Mouse (Mus musculus) layer of hippocampus, postnatal 10 days (tissue): ENCODE measurements at regions not wholly inside any gene's neighbourhood (a gene's known extent, or its start where the extent isn't known, plus 50 kb on each side); places are given as distances from the start of the nearest gene placed in this dataset.
"Not testable (repeated sequence)": the region's sequence is repeated elsewhere in the genome, so short reads cannot be mapped to it uniquely, and the experiment has no call there.

ENCODE experiments used
- DNase-seq, 2 experiments: peaks; one replicate each; pipeline ENCODE4 v3.0.0; 2021; ENCODE audit warnings: low spot score in 2 of 2

- no peak for DNase-seq
Observed at GRCm38 (mm10) chr16:29742497-29743230, 163.5 kb downstream of the Opa1 start.

GRCm38 (mm10) chr16:29745486-29745885 is 166.4 kb downstream of the Opa1 start:
- DNase-seq = no peak

- DNase-seq = no peak
Observed at GRCm38 (mm10) chr16:29746245-29746644, 167.1 kb downstream of the Opa1 start.

GRCm38 (mm10) chr16:29749167-29749566 is 170.0 kb downstream of the Opa1 start:
- DNase-seq = no peak

GRCm38 (mm10) chr16:29754579-29755199 is 175.6 kb downstream of the Opa1 start:
- DNase-seq = no peak

- DNase-seq = no peak
Observed at GRCm38 (mm10) chr16:29758246-29758645, 179.1 kb downstream of the Opa1 start.

GRCm38 (mm10) chr16:29759416-29759815 is 180.3 kb downstream of the Opa1 start:
- no peak for DNase-seq

- no peak for DNase-seq
Observed at GRCm38 (mm10) chr16:29760627-29761026, 181.5 kb downstream of the Opa1 start.

GRCm38 (mm10) chr16:29761779-29762277 is 182.7 kb downstream of the Opa1 start:
- peak in 1 of 2 experiments; percentile 28 for DNase-seq

- no peak for DNase-seq
Observed at GRCm38 (mm10) chr16:29764376-29764775, 185.2 kb downstream of the Opa1 start.

GRCm38 (mm10) chr16:29765801-29766200 is 186.7 kb downstream of the Opa1 start:
- not testable (repeated sequence) for DNase-seq

GRCm38 (mm10) chr16:29771320-29771719 is 192.2 kb downstream of the Opa1 start:
- DNase-seq = no peak

- DNase-seq = no peak
Observed at GRCm38 (mm10) chr16:29771728-29772608, 192.8 kb downstream of the Opa1 start.

- DNase-seq = peak in 1 of 2 experiments; percentile 24
Observed at GRCm38 (mm10) chr16:29772609-29772988, 193.5 kb downstream of the Opa1 start.

- peak; percentile 27 to 46 for DNase-seq
Observed at GRCm38 (mm10) chr16:29773056-29773455, 193.9 kb downstream of the Opa1 start.

- no peak for DNase-seq
Observed at GRCm38 (mm10) chr16:29774949-29775348, 195.8 kb downstream of the Opa1 start.

- DNase-seq = no peak
Observed at GRCm38 (mm10) chr16:29775879-29776278, 196.7 kb downstream of the Opa1 start.

- no peak for DNase-seq
Observed at GRCm38 (mm10) chr16:29782441-29782840, 203.3 kb downstream of the Opa1 start.

- DNase-seq = no peak
Observed at GRCm38 (mm10) chr16:29785114-29785513, 206.0 kb downstream of the Opa1 start.

GRCm38 (mm10) chr16:29786540-29786939 is 207.4 kb downstream of the Opa1 start:
- DNase-seq = no peak

- DNase-seq = no peak
Observed at GRCm38 (mm10) chr16:29787633-29788511, 208.7 kb downstream of the Opa1 start.
